Mouse (Mus musculus): Measurements from ENCODE around the gene Plxnc1.

Plxnc1 gene

GRCm38 (mm10) chr10:94818781-94819665, 125.6 kb downstream of the Plxnc1 start:
- no peak for DNase-seq (ENCODE audit: low spot score)

- DNase-seq (ENCODE audit: low spot score): no peak
These were observed 126.5 kb downstream of the Plxnc1 start for GRCm38 (mm10) chr10:94818127-94818526.

- no peak for DNase-seq (ENCODE audit: low spot score)
These were observed 132.5 kb downstream of the Plxnc1 start for GRCm38 (mm10) chr10:94811907-94812851.

- DNase-seq (ENCODE audit: low spot score): no peak
These were observed 134.6 kb downstream of the Plxnc1 start for GRCm38 (mm10) chr10:94809946-94810472.

GRCm38 (mm10) chr10:94808275-94808674, 136.4 kb downstream of the Plxnc1 start:
- peak; percentile 65 for DNase-seq (ENCODE audit: low spot score)

GRCm38 (mm10) chr10:94807323-94807722, 137.3 kb downstream of the Plxnc1 start:
- peak; percentile 32 for DNase-seq (ENCODE audit: low spot score)

GRCm38 (mm10) chr10:94804909-94805220, 139.8 kb downstream of the Plxnc1 start:
- no peak for DNase-seq (ENCODE audit: low spot score)

- DNase-seq (ENCODE audit: low spot score): peak; percentile 21
These were observed 140.4 kb downstream of the Plxnc1 start for GRCm38 (mm10) chr10:94804029-94804908.

- DNase-seq (ENCODE audit: low spot score): no peak
These were observed 143.8 kb downstream of the Plxnc1 start for GRCm38 (mm10) chr10:94800677-94801354.

- no peak for DNase-seq (ENCODE audit: low spot score)
These were observed 145.0 kb downstream of the Plxnc1 start for GRCm38 (mm10) chr10:94799485-94800239.

GRCm38 (mm10) chr10:94798128-94798527, 146.5 kb downstream of the Plxnc1 start:
- no peak for DNase-seq (ENCODE audit: low spot score)

GRCm38 (mm10) chr10:94794666-94795244, 149.9 kb downstream of the Plxnc1 start:
- no peak for DNase-seq (ENCODE audit: low spot score)

- no peak for DNase-seq (ENCODE audit: low spot score)
These were observed 150.7 kb downstream of the Plxnc1 start for GRCm38 (mm10) chr10:94793914-94794313.

- DNase-seq (ENCODE audit: low spot score): peak; percentile 61
These were observed 155.4 kb downstream of the Plxnc1 start for GRCm38 (mm10) chr10:94789205-94789604.

GRCm38 (mm10) chr10:94780618-94781262, 163.9 kb downstream of the Plxnc1 start:
- DNase-seq (ENCODE audit: low spot score): no peak

GRCm38 (mm10) chr10:94779319-94779718, 165.3 kb downstream of the Plxnc1 start:
- DNase-seq (ENCODE audit: low spot score): no peak

- no peak for DNase-seq (ENCODE audit: low spot score)
These were observed 167.1 kb downstream of the Plxnc1 start for GRCm38 (mm10) chr10:94777576-94777975.

GRCm38 (mm10) chr10:94771496-94771895, 173.1 kb downstream of the Plxnc1 start:
- DNase-seq (ENCODE audit: low spot score): peak; percentile 71

- no peak for DNase-seq (ENCODE audit: low spot score)
These were observed 197.6 kb downstream of the Plxnc1 start for GRCm38 (mm10) chr10:94747011-94747410.

All from MN1 (cell line).